Mouse (Mus musculus) layer of hippocampus, adult 18-20 months (tissue): ENCODE data around the gene Prickle1. TPM values are rescaled to one million over a fixed set of nuclear protein-coding genes. Genes with fewer than 3 reads are reported as not detected.

Source experiments
- DNase-seq, 2 experiments: peaks; one replicate each; pipeline ENCODE4 v3.0.0; 2022; ENCODE audit warnings: low spot score in 2 of 2
- long read RNA-seq: library from polyadenylated mRNA; stranded (forward); transcript quantifications from one replicate; pipeline ENCODE4 v2.0.0, GENCODE M21; 2021
- total RNA-seq, 2 experiments: library from RNA; stranded (reverse); gene quantifications; 2 replicates each; pipeline ENCODE4 v1.2.3; 2021

Gene Prickle1
- 10 to 100 TPM; 74.6 to 76.6 TPM for total RNA-seq
- long read RNA-seq, full-length matches to known transcripts: 37 of 66 reads
- long read RNA-seq, partial matches to known transcripts: 2 of 66 reads
- long read RNA-seq, other reads (novel, unspliced or antisense): 27 of 66 reads

- DNase-seq: peak; percentile 79 to 89
Measured at GRCm38 (mm10) chr15:93595746-93596145, at the start of gene Prickle1. Prickle1 (minus strand) TSS chr15:93595891.

GRCm38 (mm10) chr15:93640221-93640620 lies 44.5 kb upstream of the Prickle1 start:
- no peak for DNase-seq

GRCm38 (mm10) chr15:93636976-93637375 lies 41.3 kb upstream of the Prickle1 start:
- no peak for DNase-seq

GRCm38 (mm10) chr15:93635603-93636002 lies 39.9 kb upstream of the Prickle1 start:
- DNase-seq: no peak

GRCm38 (mm10) chr15:93634536-93634935 lies 38.8 kb upstream of the Prickle1 start:
- no peak for DNase-seq

GRCm38 (mm10) chr15:93630001-93630541 lies 34.4 kb upstream of the Prickle1 start:
- DNase-seq: no peak

- DNase-seq: no peak
Measured at GRCm38 (mm10) chr15:93629201-93629600, 33.5 kb upstream of the Prickle1 start.

GRCm38 (mm10) chr15:93627836-93628797 lies 32.4 kb upstream of the Prickle1 start:
- no peak for DNase-seq

- DNase-seq: no peak
Measured at GRCm38 (mm10) chr15:93619551-93619950, 23.9 kb upstream of the Prickle1 start.

- no peak for DNase-seq
Measured at GRCm38 (mm10) chr15:93618442-93619150, 22.9 kb upstream of the Prickle1 start.

- peak in 1 of 2 experiments; percentile 53 for DNase-seq
Measured at GRCm38 (mm10) chr15:93616277-93616676, 20.6 kb upstream of the Prickle1 start.

GRCm38 (mm10) chr15:93615031-93615430 lies 19.3 kb upstream of the Prickle1 start:
- DNase-seq: no peak

- no peak for DNase-seq
Measured at GRCm38 (mm10) chr15:93613606-93614005, 17.9 kb upstream of the Prickle1 start.

GRCm38 (mm10) chr15:93611536-93612300 lies 16.0 kb upstream of the Prickle1 start:
- no peak for DNase-seq

- peak in 1 of 2 experiments; percentile 51 for DNase-seq
Measured at GRCm38 (mm10) chr15:93610721-93611201, 15.1 kb upstream of the Prickle1 start.

GRCm38 (mm10) chr15:93610288-93610687 lies 14.6 kb upstream of the Prickle1 start:
- DNase-seq: peak; percentile 74 to 91

- DNase-seq: no peak
Measured at GRCm38 (mm10) chr15:93602850-93603249, 7.2 kb upstream of the Prickle1 start.

- DNase-seq: no peak
Measured at GRCm38 (mm10) chr15:93601461-93602015, 5.8 kb upstream of the Prickle1 start.

- DNase-seq: no peak
Measured at GRCm38 (mm10) chr15:93596991-93597390, 1.3 kb upstream of the Prickle1 start.

GRCm38 (mm10) chr15:93596285-93596684 lies 594 bp upstream of the Prickle1 start:
- peak; percentile 65 to 82 for DNase-seq
